Mouse (Mus musculus) CH12.LX (cell line): ENCODE measurements around the gene St8sia2. TPM values are rescaled to one million over a fixed set of nuclear protein-coding genes. Genes with fewer than 3 reads are reported as not detected.

ENCODE experiments used
- DNase-seq: peaks from one replicate; pipeline ENCODE4 v3.0.0-alpha.2; 2013; ENCODE audit errors: extremely low read depth
- H3K27ac ChIP-seq: 2 replicates; pipeline ENCODE4 v1.5.1; 2012; ENCODE audit warnings: low read depth, mild to moderate bottlenecking, control low read depth, moderate library complexity; ENCODE audit not compliant: insufficient read depth
- H3K27me3 ChIP-seq: replicated peaks from 2 replicates; pipeline ENCODE3; 2012; ENCODE audit warnings: inconsistent platforms
- H3K36me3 ChIP-seq, 2 experiments: replicated peaks in 1 of 2; 2 replicates each; pipeline versions ENCODE3 to v1.6.1; 2012; ENCODE audit warnings: inconsistent platforms in 1 of 2, low read length in 1 of 2, mild to moderate bottlenecking in 1 of 2, mixed read lengths in 1 of 2, moderate library complexity in 1 of 2; ENCODE audit not compliant: control insufficient read depth in 1 of 2, insufficient read depth in 1 of 2
- H3K4me1 ChIP-seq, 2 experiments: 2 replicates each; pipeline ENCODE4 v1.6.1; 2012; ENCODE audit warnings: inconsistent platforms in 1 of 2, moderate library complexity in 1 of 2; ENCODE audit not compliant: insufficient read depth in 2 of 2, control insufficient read depth in 1 of 2
- H3K4me2 ChIP-seq: 2 replicates; pipeline ENCODE4 v1.6.1; 2012; ENCODE audit warnings: low read depth, mild to moderate bottlenecking, control low read depth; ENCODE audit not compliant: poor library complexity, insufficient read depth, severe bottlenecking
- H3K4me3 ChIP-seq, 3 experiments: fragments of 150-350 bp in 1 of 3; sonication (generic) in 1 of 3; replicated peaks in 1 of 3; 2 replicates each; pipeline versions ENCODE3 to v1.5.1; 2011 to 2012; ENCODE audit warnings: low read depth in 2 of 3, low read length in 2 of 3, mild to moderate bottlenecking in 2 of 3, moderate library complexity in 2 of 3, control low read depth in 1 of 3, improper control_type of control experiment in 1 of 3, inconsistent platforms in 1 of 3, mixed read lengths in 1 of 3; ENCODE audit not compliant: poor library complexity in 1 of 3
- H3K79me2 ChIP-seq: replicated peaks from 2 replicates; pipeline ENCODE4 v1.6.1; 2012; ENCODE audit warnings: mild to moderate bottlenecking, moderate library complexity; ENCODE audit not compliant: control insufficient read depth, poor library complexity, insufficient read depth, severe bottlenecking; ENCODE audit errors: extremely low read depth
- H3K9ac ChIP-seq: 2 replicates; pipeline ENCODE4 v1.6.1; 2012; ENCODE audit warnings: low read depth, mild to moderate bottlenecking, control low read depth, moderate library complexity; ENCODE audit not compliant: insufficient read depth
- H3K9me3 ChIP-seq: replicated peaks from 2 replicates; pipeline ENCODE3; 2012; ENCODE audit warnings: low read length, inconsistent platforms, mixed read lengths
- CHD1 ChIP-seq: IDR thresholded peaks from 2 replicates; pipeline ENCODE4 v1.6.1; 2012; ENCODE audit warnings: low read depth, low read length, improper control_type of control experiment, inconsistent platforms
- ELF1 ChIP-seq: IDR thresholded peaks from 2 replicates; pipeline ENCODE4 v1.6.1; 2014; ENCODE audit warnings: low read depth, mild to moderate bottlenecking, inconsistent platforms, low read length, improper control_type of control experiment
- EP300 ChIP-seq: IDR thresholded peaks from 2 replicates; pipeline ENCODE4 v1.6.1; 2011; ENCODE audit warnings: low read length, improper control_type of control experiment
- IRF4 ChIP-seq: IDR thresholded peaks from 2 replicates; pipeline ENCODE4 v1.6.1; 2014; ENCODE audit warnings: low read depth, mild to moderate bottlenecking, inconsistent platforms, low read length, improper control_type of control experiment
- JUN ChIP-seq: IDR thresholded peaks from 2 replicates; pipeline ENCODE4 v1.6.1; 2011; ENCODE audit warnings: low read depth, mild to moderate bottlenecking, low read length, improper control_type of control experiment, moderate library complexity; ENCODE audit not compliant: insufficient read depth
- KAT2A ChIP-seq: IDR thresholded peaks from 2 replicates; pipeline ENCODE4 v1.6.1; 2012; ENCODE audit warnings: low read length, improper control_type of control experiment, inconsistent platforms; ENCODE audit not compliant: insufficient replicate concordance
- MAFK ChIP-seq: IDR thresholded peaks from 2 replicates; pipeline ENCODE4 v1.6.1; 2011; ENCODE audit warnings: low read length, improper control_type of control experiment; ENCODE audit not compliant: insufficient replicate concordance
- MAX ChIP-seq: IDR thresholded peaks from 2 replicates; pipeline ENCODE4 v1.6.1; 2011; ENCODE audit warnings: low read length, improper control_type of control experiment
- MAZ ChIP-seq: IDR thresholded peaks from 2 replicates; pipeline ENCODE4 v1.6.1; 2012; ENCODE audit warnings: low read depth, mild to moderate bottlenecking, inconsistent platforms, low read length, improper control_type of control experiment, moderate library complexity
- MEF2A ChIP-seq: IDR thresholded peaks from 2 replicates; pipeline ENCODE4 v1.6.1; 2014; ENCODE audit warnings: low read depth, mild to moderate bottlenecking, inconsistent platforms, low read length, improper control_type of control experiment, borderline replicate concordance
- PAX5 ChIP-seq: IDR thresholded peaks from 2 replicates; pipeline ENCODE4 v1.6.1; 2012; ENCODE audit warnings: low read length, inconsistent platforms, mixed read lengths
- POLR2A ChIP-seq: IDR thresholded peaks from 2 replicates; pipeline ENCODE4 v1.6.1; 2011; ENCODE audit warnings: low read depth, mild to moderate bottlenecking, improper control_type of control experiment, low read length
- POLR2AphosphoS2 ChIP-seq: IDR thresholded peaks from 2 replicates; pipeline ENCODE4 v1.6.1; 2011; ENCODE audit warnings: low read depth, low read length, improper control_type of control experiment
- RAD21 ChIP-seq: IDR thresholded peaks from 2 replicates; pipeline ENCODE4 v1.6.1; 2011; ENCODE audit warnings: low read depth, mild to moderate bottlenecking, low read length, improper control_type of control experiment, moderate library complexity
- SIN3A ChIP-seq: IDR thresholded peaks from 2 replicates; pipeline ENCODE4 v1.6.1; 2012; ENCODE audit warnings: low read length, improper control_type of control experiment, inconsistent platforms
- SMC3 ChIP-seq: IDR thresholded peaks from 2 replicates; pipeline ENCODE4 v1.6.1; 2011; ENCODE audit warnings: low read depth, low read length, improper control_type of control experiment
- TBP ChIP-seq: conservative IDR thresholded peaks from 2 replicates; pipeline ENCODE4 v1.6.1; 2011; ENCODE audit warnings: low read depth, low read length, improper control_type of control experiment
- TCF12 ChIP-seq: IDR thresholded peaks from 2 replicates; pipeline ENCODE4 v1.6.1; 2014; ENCODE audit warnings: low read depth, mild to moderate bottlenecking, inconsistent platforms, low read length, improper control_type of control experiment
- UBTF ChIP-seq: IDR thresholded peaks from 2 replicates; pipeline ENCODE4 v1.6.1; 2012; ENCODE audit warnings: low read depth, mild to moderate bottlenecking, inconsistent platforms, low read length, improper control_type of control experiment, moderate library complexity
- ZKSCAN1 ChIP-seq: IDR thresholded peaks from 2 replicates; pipeline ENCODE4 v1.6.1; 2012; ENCODE audit warnings: low read depth, inconsistent platforms, low read length, improper control_type of control experiment, borderline replicate concordance
- ZNF384 ChIP-seq: IDR thresholded peaks from 2 replicates; pipeline ENCODE4 v1.6.1; 2012; ENCODE audit warnings: low read depth, low read length, improper control_type of control experiment, inconsistent platforms
- dilution Hi-C: fragments of 300-500 bp; cut with MboI; formaldehyde crosslinking; loops from 2 replicates; pipeline ENCODE4 v1.14.3; 2020; ENCODE audit warnings: low sequenced_read_pairs; ENCODE audit not compliant: extremely low pct_unique_long_range_greater_than_20kb, extremely low pct_ligation_motif_present
- in situ Hi-C: fragments of 300-500 bp; cut with MboI; formaldehyde crosslinking; loops from 3 replicates; pipeline ENCODE4 v1.14.3; 2019; ENCODE audit warnings: low sequenced_read_pairs, low pct_ligation_motif_present, low pct_unique_long_range_greater_than_20kb, mixed read lengths
- polyA plus RNA-seq: library from polyadenylated mRNA; unstranded; fragments of >175 nt; gene quantifications from 2 replicates; pipeline ENCODE4 v1.2.1, GENCODE M21; 2012; ENCODE audit warnings: low read depth; ENCODE audit not compliant: insufficient read length
- total RNA-seq, 2 experiments: library from RNA; depleted of rRNA; stranded (reverse); fragments of 300-350 nt in 1 of 2; fragments of >200 nt in 1 of 2; gene quantifications; 2 replicates each; pipeline ENCODE4 v1.2.3; 2012 to 2014

The St8sia2 gene
- total and polyA plus RNA-seq, 3 experiments, result not detected

GRCm38 (mm10) chr7:73894506-73894905, 119.0 kb downstream of the St8sia2 start:
- Histone ChIP-seq H3K9ac (no peak overlapping the region), H3K4me3 (no peak overlapping the region), H3K27me3 (peaks cover 16% of the 10 kb centered on the region), H3K36me3 (no peaks in the 10 kb centered on the region), H3K27ac (no peak overlapping the region), H3K9me3 (no peaks in the 10 kb centered on the region), H3K4me1 (no peaks in the 10 kb centered on the region), H3K79me2 (no peaks in the 10 kb centered on the region), H3K4me2 (no peak overlapping the region)
- no peak for DNase-seq
- TF ChIP-seq POLR2A (no peak), ZNF384 (no peak), TCF12 (no peak), CHD1 (no peak), PAX5 (no peak), MAFK (no peak), KAT2A (no peak), EP300 (no peak), SIN3A (no peak), RAD21 (no peak), ELF1 (no peak), MEF2A (no peak), JUN (no peak), MAZ (no peak), ZKSCAN1 (no peak), SMC3 (no peak), MAX (no peak), UBTF (no peak), IRF4 (no peak), POLR2AphosphoS2 (no peak)
- in situ Hi-C loops (no loop called here), dilution Hi-C loops (no loop called here)

DNA sequence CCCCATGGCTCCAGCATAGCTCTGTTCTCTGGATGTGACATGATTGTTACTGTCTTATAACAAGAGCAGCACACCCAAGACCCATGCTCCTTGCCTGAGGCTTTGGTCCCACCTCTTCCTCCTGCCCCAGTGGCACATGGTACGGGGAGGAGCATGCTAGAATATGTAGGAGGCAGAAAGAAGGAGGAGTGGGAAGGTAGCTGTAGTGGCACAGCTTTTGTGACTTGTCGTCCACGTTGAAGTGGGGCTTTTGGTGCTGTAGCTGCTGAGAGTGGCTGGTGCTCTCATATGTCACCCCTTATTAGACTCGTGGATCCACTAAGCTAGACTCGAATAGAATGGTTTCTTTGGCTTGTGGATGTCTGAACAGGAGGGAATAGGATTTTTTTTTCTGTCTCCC, 121.7 kb downstream of the St8sia2 start:
- H3K27ac ChIP-seq, result no peak overlapping the region
- no peaks in the 10 kb centered on the region for H3K9me3 ChIP-seq
- H3K27me3 ChIP-seq, result peaks cover 10% of the 10 kb centered on the region
- no peak overlapping the region for H3K4me2 ChIP-seq
- dilution Hi-C loops (no loop called here), in situ Hi-C loops (no loop called here)
- no peaks in the 10 kb centered on the region for H3K36me3 ChIP-seq
- TF ChIP-seq TBP, result no peak
- TF ChIP-seq JUN, result no peak
- DNase-seq, result no peak
- peaks cover 4 to 6% of the 10 kb centered on the region in 2 experiments; a peak in 1 of 4 replicates for H3K4me1 ChIP-seq
- no peak overlapping the region for H3K9ac ChIP-seq
- no peaks in the 10 kb centered on the region for H3K79me2 ChIP-seq
- H3K4me3 ChIP-seq, result no peak overlapping the region
